Mouse (Mus musculus) regulatory T cell (primary cell): ENCODE measurements around the gene Ngdn.
"Not testable (repeated sequence)": the region's sequence is repeated elsewhere in the genome, so short reads cannot be mapped to it uniquely, and the experiment has no call there.

Experiments
- in situ Hi-C: fragments of 300-600 bp; cut with MboI, MseI; formaldehyde crosslinking; loops from one replicate; pipeline ENCODE4 v1.15.1; 2025; ENCODE audit warnings: high pct_unique_total_duplicates

Ngdn gene

GRCm38 (mm10) chr14:54998680-54999079 is 16.6 kb upstream of the Ngdn start:
- in situ Hi-C loops = no loop called here

DNA sequence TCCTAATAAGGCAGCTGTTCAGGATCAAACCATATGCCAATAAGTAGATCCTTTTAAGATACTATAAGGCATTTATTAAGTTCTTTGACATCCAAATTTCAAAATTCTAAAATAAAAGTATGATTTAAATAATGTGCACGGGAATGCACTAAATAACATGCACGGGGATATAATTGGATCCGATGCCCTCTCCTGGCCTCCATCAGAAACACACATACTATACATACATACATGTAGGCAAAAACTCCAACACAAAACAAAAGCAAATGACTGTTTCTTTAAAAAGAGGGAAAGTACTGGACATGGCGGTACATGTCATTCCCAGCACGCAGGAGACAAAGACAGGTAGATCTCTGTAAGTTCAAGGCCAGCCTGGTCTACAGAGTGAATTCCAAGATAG is 15.4 kb upstream of the Ngdn start:
- in situ Hi-C loops = not testable (repeated sequence)

GRCm38 (mm10) chr14:55000814-55001213 is 14.4 kb upstream of the Ngdn start:
- in situ Hi-C loops = no loop called here

- in situ Hi-C loops = no loop called here
Measured at GRCm38 (mm10) chr14:55001446-55001845, 13.8 kb upstream of the Ngdn start.

DNA sequence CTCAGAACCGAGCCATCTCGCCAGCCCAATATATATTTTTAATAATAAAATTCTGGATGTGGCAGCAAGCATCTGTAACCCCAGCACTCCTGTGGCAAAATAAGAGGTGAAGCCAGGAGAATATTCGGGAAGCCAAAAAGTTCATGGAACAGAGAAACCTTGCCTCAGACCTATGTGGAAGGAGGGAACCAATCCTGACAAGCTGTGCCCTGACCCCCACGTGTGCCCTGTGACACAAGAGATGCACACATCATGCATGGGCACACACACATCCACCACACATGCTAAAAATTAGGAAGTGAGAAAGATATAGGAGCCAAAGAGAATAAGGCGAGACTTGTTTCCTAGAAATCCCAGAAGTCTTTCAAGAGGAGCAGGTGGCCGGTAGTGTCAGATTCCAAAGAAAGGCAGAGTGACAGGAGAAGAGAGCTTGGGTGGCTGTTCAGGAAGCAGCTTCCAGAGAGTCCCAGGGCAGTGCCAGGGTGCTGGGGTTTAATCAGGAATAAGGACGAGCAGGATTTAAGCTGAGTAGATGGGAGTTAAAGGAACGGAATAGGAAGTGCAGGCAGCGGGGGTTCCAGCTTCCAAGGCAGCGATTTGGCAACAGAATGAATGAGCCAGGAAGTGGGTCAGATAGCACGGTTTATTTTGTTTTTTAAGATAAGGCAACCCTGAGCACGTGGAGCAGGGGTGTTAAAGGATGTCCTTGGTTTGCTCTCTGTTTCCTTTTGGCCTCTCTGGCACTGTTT is 13.1 kb upstream of the Ngdn start:
- in situ Hi-C loops = no loop called here

- in situ Hi-C loops = no loop called here
Measured at GRCm38 (mm10) chr14:55002687-55003120, 12.6 kb upstream of the Ngdn start.

DNA sequence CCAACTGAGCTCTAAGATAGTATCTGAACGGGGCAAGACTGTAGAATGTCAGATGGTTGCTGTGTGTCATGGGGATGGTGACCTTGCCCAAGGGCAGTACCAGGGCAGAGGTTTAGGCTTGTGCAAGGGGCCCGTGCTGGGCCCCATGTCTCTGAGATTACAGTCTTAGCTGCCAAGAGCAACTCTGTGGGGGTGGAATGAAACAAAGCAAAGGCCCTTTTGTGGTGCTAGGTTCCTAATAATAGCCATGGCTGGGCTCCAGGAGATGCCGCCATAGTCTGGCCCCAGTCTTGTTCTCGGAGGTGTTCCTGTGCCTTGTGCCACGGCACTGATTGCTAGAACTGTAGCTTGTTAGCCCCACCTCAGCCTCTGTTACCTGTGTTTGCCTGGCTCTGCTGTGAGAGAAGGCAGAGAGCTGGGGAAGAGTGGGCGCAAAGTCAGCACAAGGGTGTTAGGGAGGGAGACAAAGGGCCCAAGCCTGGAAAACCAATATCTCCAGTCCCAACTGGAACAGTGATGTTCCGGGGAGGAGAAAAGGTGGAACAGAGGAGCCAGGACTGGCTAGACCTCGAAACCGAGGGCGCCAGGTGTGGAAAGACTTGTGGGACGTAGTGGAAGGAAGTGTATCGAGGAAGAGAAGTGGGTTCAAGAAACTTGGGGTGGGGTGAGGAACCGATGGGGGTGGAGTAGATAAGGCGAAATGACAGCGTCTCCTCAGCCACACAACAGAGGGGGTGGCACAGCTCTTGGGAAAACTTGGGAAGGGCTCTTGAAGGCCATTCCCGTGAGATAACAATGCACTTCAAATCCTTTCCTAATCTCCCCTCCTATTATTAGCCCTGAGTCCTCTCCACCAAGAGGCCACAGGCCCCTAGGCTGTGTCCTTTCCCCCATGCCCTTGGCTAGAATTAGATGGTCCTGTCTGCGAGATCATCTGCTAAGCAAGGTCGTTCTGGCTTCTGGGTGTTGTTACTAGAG is 11.1 kb upstream of the Ngdn start:
- in situ Hi-C loops = no loop called here

DNA sequence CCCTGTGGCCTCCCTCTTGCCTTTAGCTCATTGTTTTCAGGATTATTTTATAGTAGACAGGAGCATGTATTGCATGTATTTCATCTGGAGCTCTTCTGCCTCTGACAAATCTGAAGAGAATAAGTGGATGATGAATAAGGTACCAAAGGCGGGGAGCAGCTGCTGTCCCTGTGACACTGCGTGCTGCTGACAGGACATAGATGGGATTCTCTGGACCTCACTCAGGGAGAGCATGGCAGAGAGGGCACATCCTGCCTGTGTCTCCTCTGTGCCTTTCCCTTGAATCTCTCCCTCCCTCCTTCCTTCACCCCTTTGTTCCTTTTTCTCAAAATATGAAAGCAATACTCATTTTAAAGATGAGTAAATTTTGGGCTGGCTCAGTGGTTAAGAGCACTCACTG is 9.7 kb upstream of the Ngdn start:
- in situ Hi-C loops = no loop called here

GRCm38 (mm10) chr14:55005967-55006366 is 9.3 kb upstream of the Ngdn start:
- in situ Hi-C loops = no loop called here

- in situ Hi-C loops = no loop called here
Measured at GRCm38 (mm10) chr14:55006541-55006940, 8.7 kb upstream of the Ngdn start.

GRCm38 (mm10) chr14:55007120-55007908 is 7.9 kb upstream of the Ngdn start:
- in situ Hi-C loops = no loop called here

DNA sequence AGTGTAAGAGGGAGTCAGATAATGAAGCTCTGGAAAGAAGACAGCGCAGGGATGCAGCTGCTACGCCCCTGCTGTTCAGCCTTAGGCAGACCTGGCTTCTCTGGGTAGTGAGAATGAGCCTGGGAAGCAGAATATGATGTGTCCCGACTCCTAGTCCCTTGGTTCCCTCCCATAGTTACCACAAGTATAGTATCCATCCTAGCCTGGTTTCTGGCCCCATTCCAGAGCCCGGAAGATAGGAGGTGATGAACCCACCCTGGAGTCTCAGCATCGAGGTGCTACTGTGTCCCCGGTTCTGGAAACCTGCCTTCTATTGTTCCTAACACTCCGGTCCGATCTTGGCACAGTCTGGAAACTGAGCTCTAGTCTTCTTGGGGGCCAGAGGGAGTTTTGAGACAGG is 6.8 kb upstream of the Ngdn start:
- in situ Hi-C loops = no loop called here

DNA sequence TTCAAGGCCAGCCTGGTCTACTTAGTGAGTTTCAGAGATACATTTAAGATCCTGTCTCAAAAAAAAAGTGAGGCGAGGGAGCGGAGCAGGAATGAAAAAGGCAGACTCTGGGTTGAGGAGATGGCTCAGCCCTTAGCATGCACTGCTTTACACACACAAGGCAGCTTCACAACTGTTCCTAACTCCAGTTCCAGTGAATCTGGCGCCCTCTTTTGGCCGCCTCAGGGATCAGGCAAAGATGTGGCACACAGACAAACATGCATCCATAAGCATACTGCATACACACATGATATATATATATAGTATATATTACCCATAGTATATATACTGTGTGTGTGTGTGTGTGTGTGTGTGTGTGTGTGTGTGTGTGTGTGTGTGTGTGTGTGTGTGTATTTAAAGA is 4.1 kb upstream of the Ngdn start:
- in situ Hi-C loops = no loop called here

DNA sequence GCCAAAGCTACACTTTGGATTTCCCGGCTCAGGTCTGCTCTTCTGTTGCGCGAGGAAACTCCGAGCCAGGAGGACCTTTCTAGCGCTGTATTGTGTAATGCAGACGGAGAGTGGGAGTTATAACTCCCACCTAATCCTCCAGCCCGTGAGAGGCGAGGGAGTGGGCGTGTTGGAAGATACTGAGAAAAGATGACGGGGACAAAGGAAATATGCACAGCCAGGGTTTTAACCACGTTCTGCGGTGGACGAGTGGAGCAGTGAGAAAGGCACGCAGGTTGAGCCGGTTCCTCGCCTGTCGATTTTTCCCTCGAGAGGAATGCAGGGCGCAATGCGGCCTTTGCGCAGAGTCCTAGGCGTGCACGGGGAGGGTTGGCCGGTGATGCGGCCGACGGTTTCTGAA is 663 bp upstream of the Ngdn start:
- in situ Hi-C loops = no loop called here

DNA sequence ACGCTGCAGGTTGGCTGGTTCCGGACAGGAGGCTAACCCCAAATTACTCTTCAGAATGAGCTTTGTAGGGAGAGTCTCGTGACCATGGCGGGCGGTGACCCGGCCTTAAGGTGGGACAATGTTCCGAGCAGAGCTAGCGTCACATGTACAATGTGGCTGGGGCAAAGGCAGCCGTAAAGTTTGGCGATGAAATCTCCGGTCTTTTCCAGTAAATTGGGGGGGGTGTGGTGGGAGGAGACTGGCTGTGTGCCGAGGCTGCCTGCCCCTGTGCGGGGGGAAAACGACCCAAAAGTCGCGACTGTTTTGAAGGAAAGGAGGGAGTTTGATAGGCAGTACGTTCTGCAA is 485 bp downstream of the Ngdn start:
- in situ Hi-C loops = no loop called here

DNA sequence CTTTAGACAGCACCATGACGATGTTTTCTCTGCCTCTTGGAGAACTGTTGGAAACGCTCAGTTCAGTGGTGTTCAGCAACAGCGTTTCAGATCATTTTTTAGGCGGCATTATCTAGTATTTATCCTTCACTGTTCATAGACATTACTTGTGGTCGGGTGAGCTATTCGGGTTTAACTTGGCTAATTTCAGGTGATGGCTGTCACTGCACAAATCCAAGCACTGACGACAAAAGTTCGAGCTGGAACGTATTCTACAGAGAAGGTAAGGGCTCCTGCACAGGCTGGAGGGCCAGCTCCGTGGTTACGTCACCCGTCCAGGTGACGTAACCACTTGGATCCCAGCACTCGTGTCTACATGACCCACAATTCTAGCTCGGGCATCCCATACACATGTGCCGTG is 1.6 kb downstream of the Ngdn start:
- in situ Hi-C loops = no loop called here

- in situ Hi-C loops = no loop called here
Measured at GRCm38 (mm10) chr14:55020394-55020793, 5.1 kb downstream of the Ngdn start.

GRCm38 (mm10) chr14:55023011-55023410 is 7.8 kb downstream of the Ngdn start:
- in situ Hi-C loops = no loop called here

- in situ Hi-C loops = no loop called here
Measured at GRCm38 (mm10) chr14:55024236-55024635, 9.0 kb downstream of the Ngdn start.

DNA sequence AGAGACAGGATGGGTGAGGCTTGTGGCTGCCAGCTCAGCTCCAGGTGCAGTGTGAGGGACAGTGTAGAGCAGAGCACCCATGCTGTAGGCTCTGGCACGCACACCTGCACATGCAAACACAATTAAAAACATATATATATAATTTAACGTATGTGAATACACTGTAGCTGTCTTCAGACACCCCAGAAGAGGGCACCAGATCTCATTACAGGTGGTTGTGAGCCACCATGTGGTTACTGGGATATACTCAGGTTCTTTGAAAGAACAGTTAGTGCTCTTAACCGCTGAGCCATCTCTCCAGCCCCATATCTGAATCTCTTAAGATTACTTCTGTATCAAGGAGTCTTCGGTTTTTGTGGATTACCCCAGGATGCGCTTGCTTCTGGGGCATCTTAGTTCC is 10.3 kb downstream of the Ngdn start:
- in situ Hi-C loops = loop anchor here (5.0 kb wide), 1 partner anchor 52 kb away; no protein-coding TSS in a partner anchor

DNA sequence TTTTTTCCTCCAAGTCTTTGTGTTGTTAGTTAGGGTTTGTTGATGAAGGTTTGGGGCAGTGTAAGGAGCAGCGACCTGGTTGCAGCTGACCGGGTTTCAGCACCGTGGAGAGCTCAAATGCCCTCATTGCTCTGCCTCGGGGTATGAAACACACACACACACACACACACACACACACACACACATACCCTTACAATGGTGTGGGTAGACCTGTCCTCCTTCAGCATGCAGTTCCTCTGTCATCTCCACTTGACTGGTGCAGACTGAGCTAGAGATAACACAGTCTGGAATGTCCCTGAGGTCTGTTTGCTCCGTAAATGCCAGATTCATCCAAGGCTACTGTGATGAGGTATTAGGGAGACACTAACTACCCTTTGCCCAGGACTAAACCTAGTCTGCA is 12.0 kb downstream of the Ngdn start:
- in situ Hi-C loops = loop anchor here (5.0 kb wide), 1 partner anchor 50 kb away; no protein-coding TSS in a partner anchor

GRCm38 (mm10) chr14:55027653-55028052 is 12.4 kb downstream of the Ngdn start:
- in situ Hi-C loops = loop anchor here (5.0 kb wide), 1 partner anchor 50 kb away; no protein-coding TSS in a partner anchor
